Mouse (Mus musculus) forebrain, embryonic 11.5 days (tissue): Measurements from ENCODE around the gene Efna3. TPM values are rescaled to one million over a fixed set of nuclear protein-coding genes. Genes with fewer than 3 reads are reported as not detected.

ENCODE experiments used
- ATAC-seq: fragments of 200-750 bp; cut with Nextera tagmentation; replicated peaks from 2 replicates; pipeline ENCODE4 v1.8.0; 2017; ENCODE audit warnings: moderate TSS enrichment; ENCODE audit not compliant: low FRiP score
- DNase-seq: peaks from one replicate; pipeline ENCODE4 v3.0.0-alpha.2; 2017; ENCODE audit warnings: low spot score
- H3K27ac ChIP-seq: fragments of 300-500 bp; sonication (generic); 2 replicates; pipeline ENCODE4 v1.5.1; 2014; ENCODE audit warnings: low read depth, low read length
- H3K27me3 ChIP-seq: fragments of 300-500 bp; sonication (generic); 2 replicates; pipeline ENCODE4 v1.6.1; 2014; ENCODE audit warnings: mild to moderate bottlenecking, low read length, mixed read lengths; ENCODE audit not compliant: control insufficient read depth, insufficient read depth
- H3K36me3 ChIP-seq: fragments of 300-500 bp; sonication (generic); 2 replicates; pipeline ENCODE4 v1.6.1; 2014; ENCODE audit warnings: mild to moderate bottlenecking, low read length, moderate library complexity, mixed read lengths; ENCODE audit not compliant: control insufficient read depth, insufficient read depth
- H3K4me1 ChIP-seq: fragments of 300-500 bp; sonication (generic); replicated peaks from 2 replicates; pipeline ENCODE4 v1.6.1; 2014; ENCODE audit warnings: low read length, mixed read lengths; ENCODE audit not compliant: control insufficient read depth, insufficient read depth
- H3K4me2 ChIP-seq: fragments of 300-500 bp; sonication (generic); 2 replicates; pipeline ENCODE4 v1.6.1; 2014; ENCODE audit warnings: low read depth, mild to moderate bottlenecking, low read length, moderate library complexity, mixed read lengths; ENCODE audit not compliant: severe bottlenecking
- H3K4me3 ChIP-seq: fragments of 300-500 bp; sonication (generic); 2 replicates; pipeline ENCODE4 v1.5.1; 2014; ENCODE audit warnings: low read depth, low read length
- H3K9ac ChIP-seq: fragments of 300-500 bp; sonication (generic); 2 replicates; pipeline ENCODE4 v1.6.1; 2014; ENCODE audit warnings: low read length
- H3K9me3 ChIP-seq: fragments of 300-500 bp; sonication (generic); 2 replicates; pipeline ENCODE4 v1.6.1; 2016; ENCODE audit warnings: low read length, mixed read lengths; ENCODE audit not compliant: control insufficient read depth
- WGBS: fragments of 180-500 bp; shearing (Covaris S2); extraction: QIAGEN DNeasy Blood & Tissue Kit; methylation state at CpG from one replicate; pipeline ENCODE4 v1.1.7; 2014; 5-methylcytosine and 5-hydroxymethylcytosine counted together
- polyA plus RNA-seq: library from polyadenylated mRNA; unstranded; fragments of >200 nt; fragmentation: Nextera tagmentation; extraction: Ambion mirVana; gene quantifications from 2 replicates; pipeline ENCODE4 v1.2.1, GENCODE M21; 2014

Gene Efna3
- polyA plus RNA-seq, 1 experiment from 2014 or later: 7.7 TPM

DNA sequence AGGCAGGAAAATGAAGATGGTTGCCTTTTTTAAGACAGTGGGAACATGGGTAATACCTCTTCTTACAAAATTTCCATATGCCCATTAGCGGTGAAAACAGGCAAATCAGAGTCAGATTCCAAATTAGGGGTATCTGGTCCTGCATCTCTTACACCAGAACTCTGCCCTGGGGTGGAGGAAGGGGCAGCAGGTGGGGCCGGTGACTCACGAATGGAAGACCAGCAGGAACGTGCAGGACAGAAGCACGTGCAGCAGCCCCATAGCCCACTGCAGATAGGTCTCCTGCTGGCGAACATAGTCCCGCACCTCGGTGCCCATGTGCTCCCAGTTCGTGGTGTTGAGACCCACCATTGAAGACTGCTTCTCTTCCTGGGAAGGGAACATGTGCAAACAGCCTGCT lies 33.3 kb upstream of the Efna3 start:
- ATAC-seq (no peak), DNase-seq (no peak)
- 72% methylated on average over 9 of the region's 9 CpGs for WGBS
- Histone ChIP-seq H3K9ac (no peak overlapping the region), H3K4me1 (no peaks in the 10 kb centered on the region), H3K27ac (no peak overlapping the region), H3K4me2 (no peak overlapping the region), H3K4me3 (no peak overlapping the region), H3K27me3 (no peaks in the 10 kb centered on the region), H3K36me3 (no peaks in the 10 kb centered on the region), H3K9me3 (no peaks in the 10 kb centered on the region)

DNA sequence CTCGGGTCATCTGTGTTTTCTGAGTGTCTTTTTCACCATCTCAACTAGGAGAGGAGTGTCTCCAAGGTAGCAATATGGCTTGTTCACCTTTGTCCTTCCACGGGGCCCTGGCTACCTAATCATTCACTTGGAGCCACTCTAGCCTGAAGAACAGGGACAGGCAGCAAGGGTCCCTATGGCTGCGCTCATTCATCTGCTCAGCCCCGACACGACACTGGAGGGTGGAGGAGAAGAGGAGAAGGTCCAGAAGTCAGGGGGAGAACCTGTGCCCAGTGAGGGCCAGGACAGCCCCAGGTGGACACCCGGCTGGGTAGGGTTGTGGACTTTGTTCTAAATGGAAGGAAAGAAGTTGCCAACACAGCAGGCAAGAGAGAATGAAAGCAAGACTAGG lies 32.7 kb upstream of the Efna3 start:
- no peak for DNase-seq
- 80% methylated on average over 6 of the region's 6 CpGs for WGBS
- Histone ChIP-seq H3K27ac (no peak overlapping the region), H3K36me3 (no peaks in the 10 kb centered on the region), H3K4me1 (no peaks in the 10 kb centered on the region), H3K4me3 (no peak overlapping the region), H3K9me3 (no peaks in the 10 kb centered on the region), H3K4me2 (no peak overlapping the region), H3K9ac (no peak overlapping the region), H3K27me3 (0 out of 2 replicates have a peak, but pooled peaks cover 3% of the 10 kb centered on the region)
- ATAC-seq: no peak

DNA sequence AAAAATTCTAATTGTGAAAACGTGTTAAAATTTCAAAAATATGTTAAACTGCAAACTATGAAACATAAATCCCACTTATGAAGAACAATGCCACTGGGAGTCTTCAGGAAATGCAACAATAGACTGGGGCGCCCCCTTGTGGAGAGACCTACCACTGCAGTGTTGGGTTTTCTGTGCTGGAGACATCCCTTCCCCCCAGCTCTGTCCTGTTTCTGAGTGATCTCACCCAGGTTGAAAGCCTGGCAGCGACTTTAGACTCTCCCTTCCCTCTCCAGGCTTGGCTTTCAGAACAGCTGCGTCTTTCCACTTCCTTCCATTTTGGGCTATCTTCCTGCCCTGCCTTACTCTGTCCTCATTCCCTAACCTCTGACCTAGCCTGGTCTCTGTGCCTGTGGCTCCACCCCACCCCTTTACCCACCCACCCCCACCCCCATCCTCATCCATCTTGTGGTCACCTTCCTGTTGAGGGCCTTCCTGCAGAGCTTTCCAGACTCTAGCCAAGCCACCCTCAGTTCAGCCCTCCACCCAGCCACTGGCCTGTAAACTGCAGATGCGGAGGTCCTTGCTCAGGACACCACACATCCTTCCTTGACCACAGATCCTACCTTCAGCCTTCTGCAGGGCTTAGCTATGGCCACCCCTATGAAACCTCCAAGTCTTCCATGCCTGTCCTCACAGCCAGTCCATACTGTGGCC lies 32.2 kb upstream of the Efna3 start:
- H3K9me3 ChIP-seq: no peaks in the 10 kb centered on the region
- H3K4me3 ChIP-seq: no peak overlapping the region
- WGBS: 20% methylated on average over 5 of the region's 5 CpGs
- H3K27ac ChIP-seq: no peak overlapping the region
- peak; percentile 6; the same call in 1 of the 2 replicates for ATAC-seq
- 0 out of 2 replicates have a peak, but pooled peaks cover 3% of the 10 kb centered on the region for H3K4me1 ChIP-seq
- H3K27me3 ChIP-seq: 0 out of 2 replicates have a peak, but pooled peaks cover 4% of the 10 kb centered on the region
- H3K4me2 ChIP-seq: no peak overlapping the region
- peak; percentile 90 for DNase-seq
- no peaks in the 10 kb centered on the region for H3K36me3 ChIP-seq
- H3K9ac ChIP-seq: no peak overlapping the region

DNA sequence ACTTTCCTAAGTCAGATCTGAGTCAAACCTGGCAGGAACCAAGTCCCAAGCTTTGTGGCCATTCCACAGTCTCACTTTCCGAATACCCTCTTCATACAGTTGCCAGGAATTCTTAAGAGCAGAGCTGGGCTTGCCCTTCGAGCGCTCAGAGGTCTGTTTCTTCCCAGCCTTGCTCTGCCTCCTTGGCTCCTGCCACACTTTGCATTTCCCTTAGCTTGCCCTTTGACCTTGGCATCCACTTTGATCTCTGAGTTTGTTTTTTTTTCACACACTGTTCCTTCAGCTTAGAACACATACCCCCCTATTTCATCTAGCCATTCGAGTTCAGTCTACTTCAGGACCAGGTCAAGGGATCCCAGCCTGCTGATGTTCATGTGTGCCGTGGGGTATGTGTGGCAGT lies 28.5 kb upstream of the Efna3 start:
- ATAC-seq (no peak), DNase-seq (no peak)
- WGBS: 78% methylated on average over 5 of the region's 5 CpGs
- Histone ChIP-seq H3K27me3 (0 out of 2 replicates have a peak, but pooled peaks cover 4% of the 10 kb centered on the region), H3K4me2 (no peak overlapping the region), H3K4me1 (peaks cover 8% of the 10 kb centered on the region), H3K9me3 (no peaks in the 10 kb centered on the region), H3K4me3 (no peak overlapping the region), H3K27ac (no peak overlapping the region), H3K36me3 (no peaks in the 10 kb centered on the region), H3K9ac (no peak overlapping the region)

DNA sequence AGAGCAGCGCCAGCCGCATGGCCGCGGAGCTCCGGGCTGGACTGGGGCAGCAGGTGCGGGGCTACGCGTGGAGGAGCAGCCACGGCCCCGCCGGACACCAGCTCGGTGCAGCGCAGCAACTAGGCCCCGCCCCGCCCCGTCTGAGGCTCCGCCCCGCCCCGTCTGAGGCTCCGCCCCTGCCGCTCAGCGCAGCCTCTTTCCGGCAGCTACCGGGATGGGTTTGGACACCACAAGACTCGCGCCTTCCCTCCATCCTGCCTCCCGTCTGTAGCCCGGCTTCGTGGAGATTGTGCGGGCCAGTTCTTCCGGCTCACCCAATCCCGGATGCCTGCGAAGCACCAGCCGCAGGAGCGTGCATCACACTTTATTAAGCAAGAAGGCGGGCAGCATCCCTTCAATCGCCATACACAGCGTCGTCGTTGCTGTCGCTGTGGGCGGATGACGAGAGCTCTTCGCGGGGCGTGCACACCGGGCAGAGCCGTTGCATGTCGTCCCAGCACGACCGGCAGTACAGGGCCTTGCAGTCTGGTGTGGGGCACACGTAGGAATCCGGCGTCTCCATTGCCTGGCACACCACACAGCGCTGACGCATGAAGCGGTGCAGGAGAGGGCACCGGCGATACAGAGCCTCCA lies 27.2 kb upstream of the Efna3 start, which contains the start of gene Adam15:
Gene Adam15 (minus strand): TSS at position 128 of the 633 bp plus-strand sequence.
- 0 out of 2 replicates have a peak, but pooled peaks cover 4% of the 10 kb centered on the region for H3K27me3 ChIP-seq

DNA sequence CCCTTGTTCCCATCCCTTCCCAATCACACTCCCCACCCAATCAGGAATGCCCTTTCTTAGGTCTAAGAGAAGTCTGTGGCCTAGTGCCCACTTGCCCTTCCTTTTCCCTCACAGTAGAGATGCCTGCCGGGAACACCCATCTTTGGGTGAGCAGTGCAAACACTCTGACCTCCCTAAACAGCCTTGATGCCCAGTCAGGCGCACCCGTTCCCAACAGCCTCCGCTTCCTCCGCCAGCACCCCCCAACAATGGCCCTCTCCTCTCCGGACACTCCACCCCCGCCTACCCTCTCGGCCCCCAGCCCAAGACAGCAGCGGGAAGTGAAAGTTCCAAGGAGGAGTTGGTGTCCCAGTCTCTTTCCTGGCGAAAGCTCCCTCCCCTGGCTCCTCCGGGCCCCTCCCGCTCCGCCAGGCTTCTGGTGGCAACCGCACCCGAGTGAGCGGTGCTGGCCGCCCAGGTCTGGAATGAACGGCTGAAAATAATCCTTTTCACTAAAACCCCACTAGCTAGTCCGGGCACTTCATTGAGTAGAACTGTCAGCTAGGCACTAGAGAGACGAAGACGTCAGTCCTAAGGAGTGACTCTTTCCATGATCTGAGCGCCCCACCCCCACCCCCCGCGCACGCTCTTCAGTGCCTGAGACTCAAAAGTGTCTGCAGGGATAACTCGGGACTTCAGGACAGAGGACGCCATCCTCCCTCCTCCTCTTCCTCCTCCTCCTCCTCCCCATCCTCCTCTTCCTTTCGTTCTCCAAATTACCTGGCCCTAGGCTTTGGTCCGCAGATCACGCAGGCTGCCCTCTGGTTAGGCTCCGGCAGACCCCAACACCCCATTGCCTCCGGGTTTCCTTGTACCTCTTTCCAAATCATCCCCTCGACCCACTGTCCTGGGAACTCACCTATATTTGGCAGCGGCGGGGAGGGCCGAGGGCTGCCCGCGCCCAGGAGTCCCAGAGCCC lies 26.4 kb upstream of the Efna3 start:
- Histone ChIP-seq H3K36me3 (no peaks in the 10 kb centered on the region), H3K4me3 (peak overlapping the region; percentile 49), H3K4me2 (peak overlapping the region; percentile 73), H3K9me3 (no peaks in the 10 kb centered on the region), H3K27ac (no peak overlapping the region), H3K9ac (peak overlapping the region; percentile 67), H3K27me3 (0 out of 2 replicates have a peak, but pooled peaks cover 4% of the 10 kb centered on the region), H3K4me1 (peaks cover 8% of the 10 kb centered on the region)
- ATAC-seq: peak; percentile 47; the same call in 1 of the 2 replicates
- DNase-seq: peak; percentile 68
- under 1% methylated on average over 38 of the region's 38 CpGs for WGBS

More for the DNA sequence above, 27.2 kb upstream of the Efna3 start, which contains the start of gene Adam15:
- Histone ChIP-seq H3K4me2 (peak within 1 kb of the TSS; percentile 73), H3K9me3 (no peaks in the 10 kb centered on the region), H3K27ac (no peak within 1 kb of the TSS), H3K4me1 (peaks cover 8% of the 10 kb centered on the region), H3K4me3 (peak within 1 kb of the TSS; percentile 49), H3K9ac (peak within 1 kb of the TSS; percentile 67), H3K36me3 (no peaks in the 10 kb centered on the region)
- peak; percentile 94 for DNase-seq
- ATAC-seq: peak; percentile 93
- 1% methylated on average over 55 of the region's 59 CpGs for WGBS

DNA sequence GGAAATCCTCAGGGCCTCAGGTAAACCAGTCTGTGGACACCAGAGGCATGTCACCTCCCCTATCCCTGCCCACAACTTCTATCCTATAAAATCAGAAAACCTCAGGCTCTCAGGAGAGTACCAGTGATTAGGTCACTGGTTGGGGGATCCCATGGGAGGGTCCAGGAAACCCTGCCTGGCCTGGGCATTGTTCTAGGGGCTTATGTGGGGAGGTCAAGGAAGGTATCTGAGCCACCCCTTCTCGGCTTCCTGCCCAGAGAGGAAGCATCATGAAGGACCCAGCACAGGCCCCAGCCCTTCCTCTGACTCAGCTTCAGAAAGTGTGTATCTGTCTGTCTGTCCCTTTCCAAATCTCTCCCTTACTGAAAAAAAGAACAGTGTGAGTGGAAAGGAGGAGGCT lies 25.2 kb upstream of the Efna3 start:
- no peak overlapping the region for H3K4me2 ChIP-seq
- H3K4me1 ChIP-seq: peaks cover 8% of the 10 kb centered on the region
- H3K27me3 ChIP-seq: 0 out of 2 replicates have a peak, but pooled peaks cover 4% of the 10 kb centered on the region
- H3K9me3 ChIP-seq: no peaks in the 10 kb centered on the region
- no peaks in the 10 kb centered on the region for H3K36me3 ChIP-seq
- 45% methylated on average over 1 of the region's 1 CpGs for WGBS
- ATAC-seq (no peak), DNase-seq (no peak)
- no peak overlapping the region for H3K27ac ChIP-seq
- no peak overlapping the region for H3K9ac ChIP-seq
- H3K4me3 ChIP-seq: no peak overlapping the region
